Mouse (Mus musculus) embryonic fibroblast, embryonic 13.5 days (primary cell): Measurements from ENCODE around the gene Rpl13.

Experiments used
- CTCF ChIP-seq: IDR thresholded peaks from 2 replicates; pipeline ENCODE4 v1.5.1; 2011; ENCODE audit warnings: mild to moderate bottlenecking, control low read depth, low read length, moderate library complexity, borderline replicate concordance; ENCODE audit not compliant: insufficient read depth
- POLR2A ChIP-seq: IDR thresholded peaks from 2 replicates; pipeline ENCODE4 v1.6.1; 2011; ENCODE audit warnings: low read depth, mild to moderate bottlenecking, control low read depth, low read length, moderate library complexity

DNA sequence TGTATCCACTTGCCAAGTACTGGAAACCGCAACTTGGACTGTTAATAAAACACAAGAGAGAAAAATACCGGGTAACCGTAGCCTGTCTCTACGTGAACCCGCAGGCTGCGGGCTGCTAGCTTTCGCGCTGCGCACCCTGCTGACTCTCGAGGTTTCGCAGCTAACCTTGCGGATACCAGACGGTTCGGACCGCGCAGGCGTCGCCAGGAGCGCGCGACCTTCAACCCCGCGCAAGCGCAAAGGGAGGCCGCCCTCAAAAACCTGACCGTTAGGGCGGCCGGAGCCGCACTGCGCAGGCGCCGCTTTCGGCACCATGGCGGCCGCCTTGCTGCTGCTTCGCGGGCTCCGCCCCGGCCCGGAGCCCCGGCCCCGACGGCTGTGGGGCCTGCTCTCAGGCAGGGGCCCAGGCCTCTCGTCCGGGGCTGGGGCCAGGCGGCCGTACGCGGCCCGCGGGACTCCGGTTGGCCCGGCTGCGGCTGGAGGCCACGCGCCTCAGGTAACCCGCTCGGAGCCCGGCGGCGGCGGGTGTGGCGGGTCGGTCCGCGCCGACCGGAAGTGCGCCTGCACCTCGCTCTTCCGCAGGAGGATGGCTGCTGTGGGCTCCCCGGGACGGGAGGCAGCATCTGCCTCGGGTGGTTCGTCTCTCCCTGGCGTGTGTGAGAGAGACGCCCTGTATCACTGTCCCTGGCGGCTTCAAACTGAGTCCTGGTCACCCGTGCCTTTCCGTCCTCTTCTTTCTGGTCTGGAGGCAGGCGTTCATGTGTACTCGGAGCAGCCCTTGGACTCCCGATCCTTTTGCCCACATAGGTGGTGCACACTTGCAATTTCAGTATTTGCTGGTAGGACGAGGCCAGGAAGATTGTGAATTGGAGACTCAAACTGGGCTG lies 36.7 kb upstream of the Rpl13 start:
- TF ChIP-seq CTCF (peak; percentile 67; the same call in 1 of the 2 replicates), POLR2A (peak; percentile 93)
